Mouse (Mus musculus) forelimb bud, embryonic 11.5 days (tissue): ENCODE results near the gene Bola1.
A peak's percentile ranks its signal among the peaks of the same experiment; 100 is the strongest.

Source experiments
- DNase-seq: peaks from one replicate; pipeline ENCODE4 v3.0.0-alpha.2; 2012; ENCODE audit warnings: low read depth, low spot score

Gene Bola1

GRCm38 (mm10) chr3:96155501-96155900 is 64.0 kb downstream of the Bola1 start:
- DNase-seq = no peak

- no peak for DNase-seq
These were observed 66.9 kb downstream of the Bola1 start for GRCm38 (mm10) chr3:96152611-96153010.

- DNase-seq = no peak
These were observed 67.7 kb downstream of the Bola1 start for GRCm38 (mm10) chr3:96151836-96152235.

GRCm38 (mm10) chr3:96147950-96148349 is 71.6 kb downstream of the Bola1 start:
- peak; percentile 62 for DNase-seq
